Mouse (Mus musculus): ENCODE measurements around the gene Gorab. TPM values are rescaled to one million over a fixed set of nuclear protein-coding genes. Genes with fewer than 3 reads are reported as not detected.

The Gorab gene
- 14.6 TPM for polyA plus RNA-seq (2017; shearing (Covaris generic))

DNA sequence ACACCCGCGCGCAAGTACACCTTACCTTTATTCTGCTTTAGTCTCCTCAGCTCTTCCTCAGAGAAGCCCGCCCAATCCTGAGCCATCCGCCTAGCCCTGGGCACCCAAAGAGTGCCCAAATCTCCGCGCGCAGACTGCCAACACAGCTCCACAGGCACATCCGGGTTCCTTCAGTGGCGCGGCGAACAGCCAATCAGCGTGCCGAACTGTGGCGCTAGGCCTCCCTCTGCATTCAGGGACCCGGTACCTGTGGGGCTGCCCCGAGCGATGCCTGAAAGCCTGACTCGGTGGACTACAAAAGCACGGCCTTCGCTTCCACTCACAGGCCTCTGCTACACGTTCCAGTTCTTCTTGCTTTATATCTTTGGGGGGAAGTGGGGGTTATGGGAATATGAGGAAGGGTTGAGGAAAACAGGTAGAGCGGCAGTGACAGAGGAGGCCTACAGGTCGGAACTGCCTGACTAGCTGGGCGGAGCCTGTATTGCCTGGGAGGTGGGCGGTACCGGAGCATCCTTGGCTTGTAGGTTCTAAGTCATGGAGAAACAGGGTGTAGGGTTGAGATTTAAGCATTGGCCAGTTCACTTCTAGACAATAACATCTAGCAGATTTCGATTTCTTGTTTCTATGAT lies at the start of gene Gorab:
Gene Gorab (minus strand): TSS at position 172 of the 629 bp plus-strand sequence.

Other genes with a start within 250 kb of the Gorab start
- gene Prrx1, start 90.0 kb downstream of the Gorab start, polyA plus RNA-seq (2017; shearing (Covaris generic)): not detected